Mouse (Mus musculus): Measurements from ENCODE around the gene Itpr2. TPM values are rescaled to one million over a fixed set of nuclear protein-coding genes. Genes with fewer than 3 reads are reported as not detected.

Itpr2 gene
- polyA plus RNA-seq, 1 experiment from 2014 or later, result 7.5 TPM

GRCm38 (mm10) chr6:146346545-146347195 lies 155.4 kb downstream of the Itpr2 start:
- H3K4me1 ChIP-seq (ENCODE audit: control insufficient read depth, low read depth, low read length), result no peaks in the 10 kb centered on the region
- no peaks in the 10 kb centered on the region for H3K27me3 ChIP-seq (ENCODE audit: control insufficient read depth, insufficient read depth, low read depth, low read length)
- no peak overlapping the region for H3K4me2 ChIP-seq (ENCODE audit: low read depth, low read length)
- no peak overlapping the region for H3K9ac ChIP-seq (ENCODE audit: low read depth, low read length)
- no peaks in the 10 kb centered on the region for H3K9me3 ChIP-seq (replicated peaks; ENCODE audit: control insufficient read depth, low read length)
- 0 out of 2 replicates have a peak, but pooled peaks have one; percentile 45 for ATAC-seq (ENCODE audit: low read depth)
- H3K36me3 ChIP-seq (ENCODE audit: control insufficient read depth, insufficient read depth), result no peaks in the 10 kb centered on the region
- no peak overlapping the region for H3K27ac ChIP-seq (ENCODE audit: low read length)
- no peak overlapping the region for H3K4me3 ChIP-seq (ENCODE audit: low read depth, low read length)
- 73% methylated on average over 8 of the region's 8 CpGs for WGBS (ENCODE audit: insufficient replicate concordance)

- H3K36me3 ChIP-seq (ENCODE audit: control insufficient read depth, insufficient read depth), result no peaks in the 10 kb centered on the region
- ATAC-seq (ENCODE audit: low read depth), result no peak
- H3K9me3 ChIP-seq (replicated peaks; ENCODE audit: control insufficient read depth, low read length), result no peaks in the 10 kb centered on the region
- no peak overlapping the region for H3K27ac ChIP-seq (ENCODE audit: low read length)
- no peaks in the 10 kb centered on the region for H3K4me1 ChIP-seq (ENCODE audit: control insufficient read depth, low read depth, low read length)
- 74% methylated on average over 3 of the region's 3 CpGs for WGBS (ENCODE audit: insufficient replicate concordance)
- H3K4me2 ChIP-seq (ENCODE audit: low read depth, low read length), result no peak overlapping the region
- H3K9ac ChIP-seq (ENCODE audit: low read depth, low read length), result no peak overlapping the region
- no peaks in the 10 kb centered on the region for H3K27me3 ChIP-seq (ENCODE audit: control insufficient read depth, insufficient read depth, low read depth, low read length)
- H3K4me3 ChIP-seq (ENCODE audit: low read depth, low read length), result no peak overlapping the region
These were observed 157.3 kb downstream of the Itpr2 start for GRCm38 (mm10) chr6:146344732-146345131.

DNA sequence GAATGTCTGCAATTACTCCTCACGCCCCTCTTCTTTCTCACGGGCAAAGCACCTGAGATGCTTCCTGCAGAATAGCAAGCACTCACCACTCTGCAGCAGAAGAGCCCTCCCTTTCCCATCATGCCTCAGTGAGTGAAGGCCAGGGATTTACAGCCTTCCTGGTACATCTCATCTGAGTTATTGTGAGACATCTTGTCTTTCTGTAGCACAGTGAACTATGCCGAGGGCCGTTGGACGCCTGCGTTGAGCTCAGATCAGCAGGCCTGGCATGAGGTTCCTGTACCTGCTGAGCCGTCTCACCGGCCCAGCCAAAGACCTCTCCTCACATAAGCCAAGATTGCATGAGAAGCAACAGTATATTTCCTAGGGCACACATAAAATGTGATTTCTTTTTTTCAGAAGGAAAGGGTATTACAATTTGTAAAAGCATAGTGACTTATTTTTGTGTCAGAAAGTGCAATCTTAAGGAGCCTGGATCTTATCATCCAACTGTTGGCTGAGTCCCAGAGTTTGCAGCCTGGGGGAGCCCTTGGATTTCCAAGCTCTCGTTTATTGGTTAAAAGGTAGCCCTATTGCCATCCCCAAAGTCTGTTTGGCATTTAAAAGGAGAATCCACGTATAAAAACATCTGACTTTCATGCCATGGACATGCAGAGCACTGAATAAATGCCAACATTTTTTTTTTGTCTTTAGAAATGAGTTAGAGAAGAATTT lies 158.2 kb downstream of the Itpr2 start:
- Histone ChIP-seq H3K4me2 (ENCODE audit: low read depth, low read length) (no peak overlapping the region), H3K4me3 (ENCODE audit: low read depth, low read length) (no peak overlapping the region), H3K27me3 (ENCODE audit: control insufficient read depth, insufficient read depth, low read depth, low read length) (no peaks in the 10 kb centered on the region), H3K27ac (ENCODE audit: low read length) (no peak overlapping the region), H3K9ac (ENCODE audit: low read depth, low read length) (no peak overlapping the region), H3K4me1 (ENCODE audit: control insufficient read depth, low read depth, low read length) (no peaks in the 10 kb centered on the region), H3K36me3 (ENCODE audit: control insufficient read depth, insufficient read depth) (no peaks in the 10 kb centered on the region), H3K9me3 (replicated peaks; ENCODE audit: control insufficient read depth, low read length) (no peaks in the 10 kb centered on the region)
- ATAC-seq (ENCODE audit: low read depth), result no peak
- WGBS (ENCODE audit: insufficient replicate concordance), result 62% methylated on average over 10 of the region's 10 CpGs

DNA sequence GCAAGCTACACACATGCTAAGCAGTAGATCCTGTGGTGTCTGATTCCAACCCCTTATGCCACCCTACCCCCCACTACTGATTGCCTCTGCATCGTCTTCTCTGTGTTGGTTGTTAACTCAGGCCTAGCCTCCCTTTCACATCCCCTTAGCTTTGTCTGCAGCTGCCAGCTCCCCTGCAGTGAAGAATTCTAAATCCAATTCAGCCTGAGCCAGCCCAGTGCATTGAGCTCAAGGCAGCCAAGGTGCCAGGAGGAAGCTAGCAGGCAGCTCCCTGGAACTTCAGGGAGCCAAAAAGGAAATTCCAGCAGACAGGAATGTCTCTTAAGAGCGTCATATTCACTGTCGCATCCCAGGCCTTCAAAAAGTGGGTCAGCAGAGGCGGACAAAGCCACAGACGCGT lies 159.0 kb downstream of the Itpr2 start:
- Histone ChIP-seq H3K27me3 (ENCODE audit: control insufficient read depth, insufficient read depth, low read depth, low read length) (no peaks in the 10 kb centered on the region), H3K9ac (ENCODE audit: low read depth, low read length) (no peak overlapping the region), H3K27ac (ENCODE audit: low read length) (no peak overlapping the region), H3K36me3 (ENCODE audit: control insufficient read depth, insufficient read depth) (no peaks in the 10 kb centered on the region), H3K4me1 (ENCODE audit: control insufficient read depth, low read depth, low read length) (no peaks in the 10 kb centered on the region), H3K4me3 (ENCODE audit: low read depth, low read length) (no peak overlapping the region), H3K4me2 (ENCODE audit: low read depth, low read length) (no peak overlapping the region), H3K9me3 (replicated peaks; ENCODE audit: control insufficient read depth, low read length) (no peaks in the 10 kb centered on the region)
- ATAC-seq (ENCODE audit: low read depth), result no peak
- 62% methylated on average over 6 of the region's 6 CpGs for WGBS (ENCODE audit: insufficient replicate concordance)

- no peaks in the 10 kb centered on the region for H3K36me3 ChIP-seq (ENCODE audit: control insufficient read depth, insufficient read depth)
- H3K4me1 ChIP-seq (ENCODE audit: control insufficient read depth, low read depth, low read length), result no peaks in the 10 kb centered on the region
- no peak overlapping the region for H3K4me2 ChIP-seq (ENCODE audit: low read depth, low read length)
- H3K4me3 ChIP-seq (ENCODE audit: low read depth, low read length), result no peak overlapping the region
- no peak overlapping the region for H3K9ac ChIP-seq (ENCODE audit: low read depth, low read length)
- no peaks in the 10 kb centered on the region for H3K9me3 ChIP-seq (replicated peaks; ENCODE audit: control insufficient read depth, low read length)
- no peaks in the 10 kb centered on the region for H3K27me3 ChIP-seq (ENCODE audit: control insufficient read depth, insufficient read depth, low read depth, low read length)
- 46% methylated on average over 3 of the region's 3 CpGs for WGBS (ENCODE audit: insufficient replicate concordance)
- ATAC-seq (ENCODE audit: low read depth), result no peak
- H3K27ac ChIP-seq (ENCODE audit: low read length), result no peak overlapping the region
These were observed 160.1 kb downstream of the Itpr2 start for GRCm38 (mm10) chr6:146341934-146342333.

DNA sequence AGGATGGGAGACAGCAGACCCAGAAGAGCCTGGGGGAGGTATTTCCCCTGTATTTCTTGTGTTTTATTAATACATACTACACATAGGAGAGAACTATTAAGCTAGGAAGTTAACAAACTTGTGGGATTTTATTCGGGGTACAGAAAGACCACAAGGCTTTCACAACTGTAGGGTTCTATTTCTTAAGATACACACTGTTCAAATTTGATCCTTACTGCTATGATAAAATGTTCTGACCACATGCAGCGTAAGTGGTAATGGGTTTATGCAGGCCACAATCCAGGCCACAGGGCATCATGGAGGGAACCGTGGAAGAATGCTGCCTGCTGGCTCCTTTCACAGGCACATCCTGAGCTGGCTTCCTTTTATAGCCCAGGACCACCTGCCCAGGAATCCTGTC lies 160.6 kb downstream of the Itpr2 start:
- H3K4me2 ChIP-seq (ENCODE audit: low read depth, low read length), result no peak overlapping the region
- no peaks in the 10 kb centered on the region for H3K4me1 ChIP-seq (ENCODE audit: control insufficient read depth, low read depth, low read length)
- H3K36me3 ChIP-seq (ENCODE audit: control insufficient read depth, insufficient read depth), result no peaks in the 10 kb centered on the region
- no peak overlapping the region for H3K9ac ChIP-seq (ENCODE audit: low read depth, low read length)
- H3K27ac ChIP-seq (ENCODE audit: low read length), result no peak overlapping the region
- no peak overlapping the region for H3K4me3 ChIP-seq (ENCODE audit: low read depth, low read length)
- 57% methylated on average over 3 of the region's 3 CpGs for WGBS (ENCODE audit: insufficient replicate concordance)
- no peaks in the 10 kb centered on the region for H3K27me3 ChIP-seq (ENCODE audit: control insufficient read depth, insufficient read depth, low read depth, low read length)
- no peak for ATAC-seq (ENCODE audit: low read depth)
- H3K9me3 ChIP-seq (replicated peaks; ENCODE audit: control insufficient read depth, low read length), result no peaks in the 10 kb centered on the region

- 77% methylated on average over 5 of the region's 5 CpGs for WGBS (ENCODE audit: insufficient replicate concordance)
These were observed 161.1 kb downstream of the Itpr2 start for GRCm38 (mm10) chr6:146340951-146341350.

DNA sequence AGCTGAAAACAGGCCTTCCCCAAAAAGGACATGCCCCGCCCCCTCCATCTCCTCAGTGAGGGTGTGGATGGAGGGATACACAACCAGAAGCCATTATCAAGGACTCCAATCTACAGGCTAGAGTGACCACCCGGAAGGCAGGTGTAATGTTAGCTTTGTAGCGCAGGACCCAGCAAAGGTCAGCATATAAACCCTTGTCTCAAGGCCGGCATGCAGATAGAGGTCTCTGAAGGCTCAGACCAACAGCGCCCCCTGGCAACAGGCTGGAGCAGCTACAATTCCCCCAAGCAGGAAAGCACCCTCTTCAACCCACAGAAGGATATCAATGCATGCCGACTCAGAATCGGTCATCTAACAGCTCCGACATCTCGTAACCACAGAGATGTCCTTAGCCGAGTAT lies 162.2 kb downstream of the Itpr2 start:
- Histone ChIP-seq H3K4me2 (ENCODE audit: low read depth, low read length) (no peak overlapping the region), H3K9me3 (replicated peaks; ENCODE audit: control insufficient read depth, low read length) (no peaks in the 10 kb centered on the region), H3K36me3 (ENCODE audit: control insufficient read depth, insufficient read depth) (no peaks in the 10 kb centered on the region), H3K4me1 (ENCODE audit: control insufficient read depth, low read depth, low read length) (no peaks in the 10 kb centered on the region), H3K4me3 (ENCODE audit: low read depth, low read length) (no peak overlapping the region), H3K27ac (ENCODE audit: low read length) (no peak overlapping the region), H3K9ac (ENCODE audit: low read depth, low read length) (no peak overlapping the region), H3K27me3 (ENCODE audit: control insufficient read depth, insufficient read depth, low read depth, low read length) (no peaks in the 10 kb centered on the region)
- 46% methylated on average over 10 of the region's 10 CpGs for WGBS (ENCODE audit: insufficient replicate concordance)
- no peak for ATAC-seq (ENCODE audit: low read depth)

More at GRCm38 (mm10) chr6:146340951-146341350, 161.1 kb downstream of the Itpr2 start:
- no peaks in the 10 kb centered on the region for H3K36me3 ChIP-seq (ENCODE audit: control insufficient read depth, insufficient read depth)
- H3K4me3 ChIP-seq (ENCODE audit: low read depth, low read length), result no peak overlapping the region
- H3K27ac ChIP-seq (ENCODE audit: low read length), result no peak overlapping the region
- no peak overlapping the region for H3K4me2 ChIP-seq (ENCODE audit: low read depth, low read length)
- H3K9ac ChIP-seq (ENCODE audit: low read depth, low read length), result no peak overlapping the region
- no peaks in the 10 kb centered on the region for H3K9me3 ChIP-seq (replicated peaks; ENCODE audit: control insufficient read depth, low read length)
- H3K4me1 ChIP-seq (ENCODE audit: control insufficient read depth, low read depth, low read length), result no peaks in the 10 kb centered on the region
- H3K27me3 ChIP-seq (ENCODE audit: control insufficient read depth, insufficient read depth, low read depth, low read length), result no peaks in the 10 kb centered on the region
- ATAC-seq (ENCODE audit: low read depth), result no peak

DNA sequence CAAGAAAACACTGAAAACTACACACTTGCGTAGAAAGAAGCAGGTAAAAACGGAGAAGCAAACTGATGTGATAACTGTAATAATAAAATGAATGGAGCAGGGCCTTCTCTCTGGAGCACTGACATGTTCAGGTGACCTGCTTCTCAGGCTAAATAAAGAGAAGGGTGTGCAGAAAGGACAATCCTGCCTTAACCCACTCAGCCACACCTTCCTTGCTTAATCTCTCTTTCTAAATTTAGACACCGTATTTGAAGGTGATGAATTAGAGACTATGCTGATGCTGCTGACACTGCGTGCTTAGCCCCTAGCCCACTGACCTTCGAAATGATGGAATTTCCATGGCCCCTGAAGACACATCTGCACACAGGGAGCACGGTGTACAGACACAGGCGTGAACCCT lies 164.8 kb downstream of the Itpr2 start:
- H3K27me3 ChIP-seq (ENCODE audit: control insufficient read depth, insufficient read depth, low read depth, low read length), result no peaks in the 10 kb centered on the region
- no peak overlapping the region for H3K4me2 ChIP-seq (ENCODE audit: low read depth, low read length)
- H3K36me3 ChIP-seq (ENCODE audit: control insufficient read depth, insufficient read depth), result no peaks in the 10 kb centered on the region
- no peaks in the 10 kb centered on the region for H3K9me3 ChIP-seq (replicated peaks; ENCODE audit: control insufficient read depth, low read length)
- no peaks in the 10 kb centered on the region for H3K4me1 ChIP-seq (ENCODE audit: control insufficient read depth, low read depth, low read length)
- H3K27ac ChIP-seq (ENCODE audit: low read length), result no peak overlapping the region
- WGBS (ENCODE audit: insufficient replicate concordance), result 67% methylated on average over 7 of the region's 7 CpGs
- H3K4me3 ChIP-seq (ENCODE audit: low read depth, low read length), result no peak overlapping the region
- ATAC-seq (ENCODE audit: low read depth), result no peak
- H3K9ac ChIP-seq (ENCODE audit: low read depth, low read length), result no peak overlapping the region
